Mouse (Mus musculus) right cerebral cortex, postnatal 4 days (tissue): ENCODE measurements around the gene Ndufa4.
"Not testable (repeated sequence)": the region's sequence is repeated elsewhere in the genome, so short reads cannot be mapped to it uniquely, and the experiment has no call there.

Source experiments
- DNase-seq: peaks from one replicate; pipeline ENCODE4 v3.0.0-alpha.2; 2022

Gene Ndufa4

GRCm38 (mm10) chr6:11907269-11908032 lies at the start of gene Ndufa4, which contains the start of gene Phf14:
TSS of gene Ndufa4 (minus strand) at chr6:11907497.
TSS of gene Phf14 (plus strand) at chr6:11907809.
- peak; percentile 80 for DNase-seq

- DNase-seq: no peak
Observed at GRCm38 (mm10) chr6:11948100-11948499, 40.8 kb upstream of the Ndufa4 start.

- no peak for DNase-seq
Observed at GRCm38 (mm10) chr6:11942089-11942488, 34.8 kb upstream of the Ndufa4 start.

- no peak for DNase-seq
Observed at GRCm38 (mm10) chr6:11940895-11941294, 33.6 kb upstream of the Ndufa4 start.

GRCm38 (mm10) chr6:11933403-11933802 lies 26.1 kb upstream of the Ndufa4 start:
- no peak for DNase-seq

- no peak for DNase-seq
Observed at GRCm38 (mm10) chr6:11927485-11927884, 20.2 kb upstream of the Ndufa4 start.

GRCm38 (mm10) chr6:11926082-11926595 lies 18.8 kb upstream of the Ndufa4 start:
- peak; percentile 60 for DNase-seq

GRCm38 (mm10) chr6:11925496-11926041 lies 18.3 kb upstream of the Ndufa4 start:
- DNase-seq: peak; percentile 87

GRCm38 (mm10) chr6:11908170-11908569 lies 873 bp upstream of the Ndufa4 start:
- DNase-seq: no peak

- no peak for DNase-seq
Observed at GRCm38 (mm10) chr6:11906890-11907268, 418 bp downstream of the Ndufa4 start.

- DNase-seq: no peak
Observed at GRCm38 (mm10) chr6:11900809-11901310, 6.4 kb downstream of the Ndufa4 start.

- DNase-seq: not testable (repeated sequence)
Observed at GRCm38 (mm10) chr6:11875364-11875763, 31.9 kb downstream of the Ndufa4 start.
